In the genomic region with DNA sequence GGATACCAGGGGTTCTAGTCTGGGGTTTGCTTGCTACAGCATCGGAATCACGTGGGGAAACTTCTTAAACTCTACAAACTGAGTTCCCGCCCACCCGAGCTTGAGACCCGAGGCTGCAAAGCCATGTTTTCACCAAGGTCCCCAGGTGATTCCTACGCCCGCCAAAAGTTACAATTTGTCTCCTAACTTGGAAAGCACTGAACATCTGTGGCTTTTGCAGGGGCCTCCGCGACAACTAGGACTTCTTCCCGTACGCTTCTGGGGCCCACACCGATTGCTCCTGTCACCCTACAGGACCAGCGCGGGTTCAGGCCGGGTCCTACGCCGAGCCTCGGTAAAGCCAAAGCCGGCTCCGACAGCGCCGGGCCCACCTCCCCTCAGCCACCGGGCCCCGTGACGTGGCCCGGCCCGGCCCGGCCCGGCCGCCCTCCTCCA, we compare ENCODE assay signal across 8 mouse cellular contexts. TPM values are rescaled to one million over a fixed set of nuclear protein-coding genes. Genes with fewer than 3 reads are reported as not detected.
DNase-seq lines count a peak whose midpoint lies in the region; ATAC-seq and TF ChIP-seq lines count a peak whose summit lies in the region.

No protein-coding gene starts in this region.

- H3K27ac ChIP-seq in lung, embryonic 15.5 days = peak overlapping the region; percentile 80
- peak overlapping the region; percentile 23 for H3K27ac ChIP-seq in bone marrow macrophage, adult 2 months (ENCODE audit: insufficient read depth, low read depth, low read length)
- peak overlapping the region; percentile 89 for H3K27ac ChIP-seq in hindbrain, embryonic 12.5 days

- peak overlapping the region; percentile 89 for H3K9ac ChIP-seq in lung, embryonic 15.5 days
- peak overlapping the region; percentile 89 for H3K9ac ChIP-seq in hindbrain, embryonic 12.5 days

- no peak for TF ChIP-seq CTCF in bone marrow macrophage, adult 2 months (IDR thresholded peaks at IDR 0.05; ENCODE audit: low read depth, low read length)

- TF ChIP-seq POLR2A in bone marrow macrophage, adult 2 months (IDR thresholded peaks at IDR 0.05; ENCODE audit: borderline replicate concordance, low read depth, low read length) = no peak

- no peaks in the 10 kb centered on the region for H3K27me3 ChIP-seq in lung, embryonic 15.5 days
- H3K27me3 ChIP-seq in hindbrain, embryonic 12.5 days = no peaks in the 10 kb centered on the region
- H3K27me3 ChIP-seq in megakaryocyte, embryonic 14.5 days (replicated peaks) = no peaks in the 10 kb centered on the region

- under 1% methylated on average over 30 of the region's 30 CpGs for WGBS in lung, embryonic 15.5 days
- under 1% methylated on average over 30 of the region's 30 CpGs for WGBS in hindbrain, embryonic 12.5 days

- peak overlapping the region; percentile 93 for H3K4me3 ChIP-seq in lung, embryonic 15.5 days
- H3K4me3 ChIP-seq in bone marrow macrophage, adult 2 months (ENCODE audit: insufficient read depth, low read length) = peak overlapping the region; percentile 96
- peak overlapping the region; percentile 86 for H3K4me3 ChIP-seq in hindbrain, embryonic 12.5 days
- peak overlapping the region; percentile 97 for H3K4me3 ChIP-seq in megakaryocyte, embryonic 14.5 days (replicated peaks)

- no peak for DNase-seq in lung, adult 18-20 months
- no peak for DNase-seq in adrenal gland, adult 18-20 months (ENCODE audit: low spot score in 2 of 2)
- DNase-seq in spleen, postnatal 4 days (ENCODE audit: low spot score in 2 of 2) = no peak
- DNase-seq in spleen, postnatal 36 days (ENCODE audit: low spot score in 2 of 2) = no peak

- no peaks in the 10 kb centered on the region for H3K9me3 ChIP-seq in lung, embryonic 15.5 days
- H3K9me3 ChIP-seq in hindbrain, embryonic 12.5 days (replicated peaks) = no peaks in the 10 kb centered on the region
- no peaks in the 10 kb centered on the region for H3K9me3 ChIP-seq in megakaryocyte, embryonic 14.5 days

- peaks cover 12% of the 10 kb centered on the region for H3K4me1 ChIP-seq in lung, embryonic 15.5 days
- H3K4me1 ChIP-seq in bone marrow macrophage, adult 2 months (ENCODE audit: control insufficient read depth, insufficient read depth, low read length) = peaks cover 21% of the 10 kb centered on the region
- peaks cover 8% of the 10 kb centered on the region for H3K4me1 ChIP-seq in hindbrain, embryonic 12.5 days
- peaks cover 48% of the 10 kb centered on the region for H3K4me1 ChIP-seq in megakaryocyte, embryonic 14.5 days

- H3K36me3 ChIP-seq in lung, embryonic 15.5 days = no peaks in the 10 kb centered on the region
- H3K36me3 ChIP-seq in hindbrain, embryonic 12.5 days = no peaks in the 10 kb centered on the region
- peaks cover 8% of the 10 kb centered on the region for H3K36me3 ChIP-seq in megakaryocyte, embryonic 14.5 days (replicated peaks; ENCODE audit: low read length)

- ATAC-seq in lung, embryonic 15.5 days (ENCODE audit: borderline replicate concordance, extremely low read depth, low FRiP score, low TSS enrichment) = no peak
- ATAC-seq in hindbrain, embryonic 12.5 days (ENCODE audit: low FRiP score) = peak; percentile 0; the same call in 1 of the 2 replicates

- H3K4me2 ChIP-seq in lung, embryonic 15.5 days = peak overlapping the region; percentile 70
- H3K4me2 ChIP-seq in hindbrain, embryonic 12.5 days (replicated peaks) = peak overlapping the region; percentile 61

RNA-seq across cellular contexts. Expression of a gene that starts 0.5 kb away (rescaled TPM):
- polyA plus RNA-seq in lung, embryonic 15.5 days (2015; fragmentation: Nextera tagmentation; extraction: Ambion mirVana) = 81.9 and 82.5 TPM in 2 replicates
- polyA plus RNA-seq in bone marrow macrophage, adult 2 months (2012; ENCODE audit: insufficient read depth, insufficient read length, missing spikeins) = 85.6 and 93.5 TPM in 2 replicates
- polyA plus RNA-seq in hindbrain, embryonic 12.5 days (2016; fragmentation: Nextera tagmentation; extraction: Ambion mirVana) = 83.0 and 90.7 TPM in 2 replicates
- polyA plus RNA-seq in megakaryocyte, embryonic 14.5 days (2012; ENCODE audit: insufficient read depth, low replicate concordance) = 5.4 and 11.4 TPM in 2 replicates
- 10 to 100 TPM; 85.3 to 93.7 TPM for total RNA-seq in adrenal gland, adult 18-20 months (2021)

RNA-seq across cellular contexts. Expression of a gene that starts 0.5 kb away (rescaled TPM):
- polyA plus RNA-seq in lung, embryonic 15.5 days (2015; fragmentation: Nextera tagmentation; extraction: Ambion mirVana) = 8.4 and 9.2 TPM in 2 replicates
- 4.8 and 5.8 TPM in 2 replicates for polyA plus RNA-seq in bone marrow macrophage, adult 2 months (2012; ENCODE audit: insufficient read depth, insufficient read length, missing spikeins)
- 5.0 and 6.2 TPM in 2 replicates for polyA plus RNA-seq in hindbrain, embryonic 12.5 days (2016; fragmentation: Nextera tagmentation; extraction: Ambion mirVana)
- polyA plus RNA-seq in megakaryocyte, embryonic 14.5 days (2012; ENCODE audit: insufficient read depth, low replicate concordance) = 0.20 TPM in 1 of 2 replicates, not detected in the other
- total RNA-seq in adrenal gland, adult 18-20 months (2021) = 1 to 10 TPM; 7.0 to 7.1 TPM

Comparison
In these comparisons a context has a peak if more than half of its experiments do, and no peak if none do; other contexts are left out.
1. H3K27ac ChIP-seq: peak in every context shown above with its lines; median percentile 89 in hindbrain, embryonic 12.5 days; 80 in lung, embryonic 15.5 days; 23 in bone marrow macrophage, adult 2 months.